ENCODE assay signal across 7 mouse cellular contexts in the genomic region with DNA sequence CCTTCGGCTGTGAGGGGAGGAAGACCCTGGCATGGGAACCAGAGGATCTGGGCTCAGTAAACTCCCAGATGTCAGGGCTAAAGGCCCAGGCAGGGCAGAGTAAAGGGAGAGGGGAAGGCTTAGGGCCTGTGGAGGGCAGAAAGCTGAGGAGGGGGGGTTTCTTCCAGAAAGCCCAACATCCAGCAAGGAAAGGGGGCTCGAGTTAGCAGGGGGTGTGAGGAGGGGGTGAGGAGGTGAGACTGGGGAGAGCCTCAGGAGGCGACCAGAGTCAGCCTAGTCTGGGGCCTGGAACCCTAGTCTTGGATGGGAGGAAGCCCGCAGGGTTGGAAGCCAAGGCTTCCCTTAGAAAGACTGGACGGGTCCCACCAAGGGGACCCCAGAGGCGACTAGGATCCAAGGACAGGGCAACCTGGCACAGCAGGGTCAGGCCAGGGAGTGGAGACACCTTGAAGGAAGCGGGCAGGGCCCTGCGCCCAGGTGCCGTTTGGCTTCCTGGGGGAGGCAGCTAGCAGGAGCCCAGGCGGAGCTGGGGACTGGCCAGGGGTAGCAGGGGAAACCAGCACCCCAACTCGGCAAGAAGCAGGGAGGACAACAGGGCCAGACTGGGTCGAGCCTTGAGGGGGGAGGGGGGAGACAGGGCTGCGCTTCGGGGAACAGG. TPM values are rescaled to one million over a fixed set of nuclear protein-coding genes. Genes with fewer than 3 reads are reported as not detected.
DNase-seq lines count a peak whose midpoint lies in the region; ATAC-seq and TF ChIP-seq lines count a peak whose summit lies in the region.

No protein-coding gene starts in this region.

- no peak for TF ChIP-seq CTCF in left cerebral cortex, adult 2 months (IDR thresholded peaks at IDR 0.05)
- TF ChIP-seq CTCF in cortical plate, adult 2 months (IDR thresholded peaks at IDR 0.05; ENCODE audit: extremely low read depth, insufficient read depth, low read length): no peak

- intact Hi-C loops in left cerebral cortex, adult 2 months (cut with DNase I): loop anchor here (2.0 kb wide), 1 partner anchor 105 kb away; the partner anchor contains the start of gene Ppp1r37
- intact Hi-C loops in left cerebral cortex, postnatal 4 days (cut with DNase I): no loop called here

- peak overlapping the region; percentile 96 for H3K9ac ChIP-seq in hindbrain, embryonic 12.5 days
- peak overlapping the region; percentile 84 for H3K9ac ChIP-seq in midbrain, embryonic 12.5 days (replicated peaks)

- peak overlapping the region; percentile 89 for H3K27ac ChIP-seq in left cerebral cortex, adult 2 months
- peak overlapping the region; percentile 22; the same call in 1 of the 2 replicates for H3K27ac ChIP-seq in cortical plate, adult 2 months (ENCODE audit: insufficient read depth, low read length)
- H3K27ac ChIP-seq in hindbrain, embryonic 12.5 days: peak overlapping the region; percentile 86
- H3K27ac ChIP-seq in midbrain, embryonic 12.5 days (replicated peaks): peak overlapping the region; percentile 83

- H3K9me3 ChIP-seq in hindbrain, embryonic 12.5 days (replicated peaks): no peaks in the 10 kb centered on the region
- no peaks in the 10 kb centered on the region for H3K9me3 ChIP-seq in midbrain, embryonic 12.5 days

- H3K4me2 ChIP-seq in hindbrain, embryonic 12.5 days (replicated peaks): peak overlapping the region; percentile 99
- H3K4me2 ChIP-seq in midbrain, embryonic 12.5 days (replicated peaks): peak overlapping the region; percentile 95

- 10% methylated on average over 14 of the region's 14 CpGs for WGBS in hindbrain, embryonic 12.5 days
- WGBS in midbrain, embryonic 12.5 days: 10% methylated on average over 14 of the region's 14 CpGs

- peaks cover 3% of the 10 kb centered on the region; the same call in 1 of the 2 replicates for H3K27me3 ChIP-seq in hindbrain, embryonic 12.5 days
- peaks cover 3% of the 10 kb centered on the region for H3K27me3 ChIP-seq in midbrain, embryonic 12.5 days

- H3K4me3 ChIP-seq in left cerebral cortex, adult 2 months: peak overlapping the region; percentile 83
- peak overlapping the region; percentile 43 for H3K4me3 ChIP-seq in cortical plate, adult 2 months (ENCODE audit: insufficient read depth, low read length)
- H3K4me3 ChIP-seq in hindbrain, embryonic 12.5 days: peak overlapping the region; percentile 95
- peak overlapping the region; percentile 98 for H3K4me3 ChIP-seq in midbrain, embryonic 12.5 days

- peak; percentile 14 for ATAC-seq in hindbrain, embryonic 12.5 days (ENCODE audit: low FRiP score)
- ATAC-seq in midbrain, embryonic 12.5 days (ENCODE audit: low FRiP score, low read depth): peak; percentile 24; the same call in 1 of the 2 replicates

- DNase-seq in left cerebral cortex, adult 2 months (ENCODE audit: extremely low spot score in 1 of 2, low spot score in 2 of 2): no peak
- no peak for DNase-seq in left cerebral cortex, postnatal 4 days
- no peak for DNase-seq in left cerebral cortex, adult 9 months (ENCODE audit: low spot score in 2 of 2)
- DNase-seq in embryo, embryonic 11 days: no peak

- H3K36me3 ChIP-seq in hindbrain, embryonic 12.5 days: peaks cover 7% of the 10 kb centered on the region
- H3K36me3 ChIP-seq in midbrain, embryonic 12.5 days: peaks cover 11% of the 10 kb centered on the region; the same call in 1 of the 2 replicates

- H3K4me1 ChIP-seq in cortical plate, adult 2 months (ENCODE audit: control insufficient read depth, insufficient read depth, low read length): 0 out of 2 replicates have a peak, but pooled peaks cover 5% of the 10 kb centered on the region
- H3K4me1 ChIP-seq in hindbrain, embryonic 12.5 days: peaks cover 25% of the 10 kb centered on the region
- peaks cover 31% of the 10 kb centered on the region for H3K4me1 ChIP-seq in midbrain, embryonic 12.5 days

- TF ChIP-seq POLR2A in cortical plate, adult 2 months (IDR thresholded peaks at IDR 0.05; ENCODE audit: extremely low read depth, insufficient read depth, low read length): no peak

RNA-seq across cellular contexts. Expression of gene Mark4, which starts 1.1 kb away (rescaled TPM):
- total RNA-seq in left cerebral cortex, adult 2 months (2021): 10 to 100 TPM; 79.1 to 79.5 TPM
- 100 to 1,000 TPM; 118 to 119 TPM for total RNA-seq in left cerebral cortex, postnatal 4 days (2021)
- 52.0 and 55.4 TPM in 2 replicates for polyA plus RNA-seq in cortical plate, adult 2 months (2012; rRNA removed)
- polyA plus RNA-seq in hindbrain, embryonic 12.5 days (2016; fragmentation: Nextera tagmentation; extraction: Ambion mirVana): 20.0 and 21.6 TPM in 2 replicates
- 16.4 and 20.9 TPM in 2 replicates for polyA plus RNA-seq in midbrain, embryonic 12.5 days (2016; fragmentation: Nextera tagmentation; extraction: Ambion mirVana)

RNA-seq across cellular contexts. Expression of gene Exoc3l2, which starts 5.6 kb away (rescaled TPM):
- total RNA-seq in left cerebral cortex, adult 2 months (2021): under 1 TPM; 0.26 to 0.36 TPM
- total RNA-seq in left cerebral cortex, postnatal 4 days (2021): under 1 TPM; 0.42 to 0.46 TPM
- 0.06 and 0.23 TPM in 2 replicates for polyA plus RNA-seq in cortical plate, adult 2 months (2012; rRNA removed)
- polyA plus RNA-seq in hindbrain, embryonic 12.5 days (2016; fragmentation: Nextera tagmentation; extraction: Ambion mirVana): 1.0 and 1.5 TPM in 2 replicates
- 0.42 and 0.61 TPM in 2 replicates for polyA plus RNA-seq in midbrain, embryonic 12.5 days (2016; fragmentation: Nextera tagmentation; extraction: Ambion mirVana)

RNA-seq across cellular contexts. Expression of gene Bloc1s3, which starts 50.6 kb away (rescaled TPM):
- total RNA-seq in left cerebral cortex, adult 2 months (2021): 1 to 10 TPM; 6.7 to 7.9 TPM
- 1 to 10 TPM; 8.5 to 8.8 TPM for total RNA-seq in left cerebral cortex, postnatal 4 days (2021)
- 7.6 and 7.9 TPM in 2 replicates for polyA plus RNA-seq in cortical plate, adult 2 months (2012; rRNA removed)
- 4.6 and 4.8 TPM in 2 replicates for polyA plus RNA-seq in hindbrain, embryonic 12.5 days (2016; fragmentation: Nextera tagmentation; extraction: Ambion mirVana)
- polyA plus RNA-seq in midbrain, embryonic 12.5 days (2016; fragmentation: Nextera tagmentation; extraction: Ambion mirVana): 4.3 and 5.0 TPM in 2 replicates

RNA-seq across cellular contexts. Expression of gene Trappc6a, which starts 50.7 kb away (rescaled TPM):
- 10 to 100 TPM; 16.6 to 18.4 TPM for total RNA-seq in left cerebral cortex, adult 2 months (2021)
- 10 to 100 TPM; 17.9 to 19.0 TPM for total RNA-seq in left cerebral cortex, postnatal 4 days (2021)
- 22.6 TPM in 2 replicates for polyA plus RNA-seq in cortical plate, adult 2 months (2012; rRNA removed)
- 41.7 and 48.1 TPM in 2 replicates for polyA plus RNA-seq in hindbrain, embryonic 12.5 days (2016; fragmentation: Nextera tagmentation; extraction: Ambion mirVana)
- polyA plus RNA-seq in midbrain, embryonic 12.5 days (2016; fragmentation: Nextera tagmentation; extraction: Ambion mirVana): 41.5 and 41.7 TPM in 2 replicates

RNA-seq across cellular contexts. Expression of gene Ckm, which starts 53.0 kb away (rescaled TPM):
- total RNA-seq in left cerebral cortex, adult 2 months (2021): not detected
- total RNA-seq in left cerebral cortex, postnatal 4 days (2021): not detected
- 0.66 TPM in 1 of 2 replicates, not detected in the other for polyA plus RNA-seq in cortical plate, adult 2 months (2012; rRNA removed)
- 0.23 and 0.34 TPM in 2 replicates for polyA plus RNA-seq in hindbrain, embryonic 12.5 days (2016; fragmentation: Nextera tagmentation; extraction: Ambion mirVana)
- polyA plus RNA-seq in midbrain, embryonic 12.5 days (2016; fragmentation: Nextera tagmentation; extraction: Ambion mirVana): 0.12 TPM in 1 of 2 replicates, not detected in the other

Comparison
In these comparisons a context has a peak if more than half of its experiments do, and no peak if none do; other contexts are left out.
1. H3K27ac ChIP-seq: peak in every context shown above with its lines; median percentile 89 in left cerebral cortex, adult 2 months; 86 in hindbrain, embryonic 12.5 days; 83 in midbrain, embryonic 12.5 days; 22 in cortical plate, adult 2 months.
2. H3K4me3 ChIP-seq: peak in every context shown above with its lines; median percentile 98 in midbrain, embryonic 12.5 days; 95 in hindbrain, embryonic 12.5 days; 83 in left cerebral cortex, adult 2 months; 43 in cortical plate, adult 2 months.